Mouse (Mus musculus): ENCODE measurements around the gene Gal3st1. TPM values are rescaled to one million over a fixed set of nuclear protein-coding genes. Genes with fewer than 3 reads are reported as not detected.
"Not testable (repeated sequence)": the region's sequence is repeated elsewhere in the genome, so short reads cannot be mapped to it uniquely, and the experiment has no call there.

The Gal3st1 gene
- total and polyA plus RNA-seq, 3 experiments: not detected

GRCm38 (mm10) chr11:4001603-4002002 is 18.2 kb downstream of the Gal3st1 start:
- Histone ChIP-seq H3K9me3 (replicated peaks) (peaks cover 10% of the 10 kb centered on the region), H3K36me3 (replicated peaks) (no peaks in the 10 kb centered on the region), H3K4me3 (ENCODE audit: low read depth, low read length) (no peak overlapping the region), H3K27me3 (ENCODE audit: insufficient read depth, low read length) (peaks cover 17% of the 10 kb centered on the region), H3K4me1 (ENCODE audit: insufficient read depth, low read depth, low read length) (no peaks in the 10 kb centered on the region; the same call in 1 of the 2 replicates)
- ATAC-seq (ENCODE audit: extremely low read depth, insufficient number of reproducible peaks, low FRiP score, poor library complexity, severe bottlenecking) (no peak), DNase-seq (ENCODE audit: low spot score) (peak; percentile 52)
- TF ChIP-seq TAL1 (conservative IDR thresholded peaks at IDR 0.05; ENCODE audit: low read depth, low read length): no peak
- TF ChIP-seq CTCF (IDR thresholded peaks at IDR 0.05; ENCODE audit: low read depth, low read length): peak; percentile 81
- no peak for TF ChIP-seq GATA2 (IDR thresholded peaks at IDR 0.05; ENCODE audit: borderline replicate concordance, low read depth, low read length)
- TF ChIP-seq GATA1 (IDR thresholded peaks at IDR 0.05; ENCODE audit: borderline replicate concordance, low read length): no peak

DNA sequence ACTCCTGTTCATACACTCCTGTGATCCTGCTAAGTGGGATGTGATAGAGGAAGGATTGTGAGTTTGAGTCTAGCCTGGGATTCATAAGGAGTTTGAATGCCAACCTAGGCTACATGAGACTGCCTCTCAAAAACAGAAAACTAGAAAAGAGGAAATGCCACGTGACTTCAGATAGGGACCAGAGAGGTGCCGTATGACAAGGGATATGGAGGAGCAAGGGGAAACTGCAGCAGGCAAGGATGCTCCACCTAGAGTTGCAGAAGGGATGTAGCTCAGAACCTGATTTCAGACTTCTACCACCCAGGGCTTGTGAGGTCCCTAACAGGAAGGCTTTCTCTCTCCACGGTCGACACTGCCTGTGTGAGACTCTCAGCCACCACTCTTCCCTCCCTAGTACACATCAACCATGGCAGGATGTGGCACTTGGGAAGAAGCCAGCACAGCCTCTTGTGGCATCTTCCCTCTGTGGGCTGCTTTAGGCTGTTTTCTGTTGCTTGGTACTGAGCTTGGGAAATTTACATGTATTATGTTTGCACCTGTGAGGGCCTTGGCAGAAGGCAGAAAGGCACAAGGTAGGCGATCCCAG is 21.9 kb downstream of the Gal3st1 start:
- Histone ChIP-seq H3K4me3 (ENCODE audit: low read depth, low read length) (no peak overlapping the region), H3K36me3 (replicated peaks) (no peaks in the 10 kb centered on the region), H3K9me3 (replicated peaks) (no peaks in the 10 kb centered on the region), H3K27me3 (ENCODE audit: insufficient read depth, low read length) (peaks cover 9% of the 10 kb centered on the region), H3K4me1 (ENCODE audit: insufficient read depth, low read depth, low read length) (0 out of 2 replicates have a peak, but pooled peaks cover 3% of the 10 kb centered on the region)
- no peak for DNase-seq (ENCODE audit: low spot score)
- ATAC-seq (ENCODE audit: extremely low read depth, insufficient number of reproducible peaks, low FRiP score, poor library complexity, severe bottlenecking): no peak
- no peak for TF ChIP-seq POLR2AphosphoS5 (IDR thresholded peaks at IDR 0.05; ENCODE audit: insufficient replicate concordance, low read depth, low read length)
- TF ChIP-seq GATA1 (IDR thresholded peaks at IDR 0.05; ENCODE audit: borderline replicate concordance, low read length): no peak
- TF ChIP-seq TAL1 (conservative IDR thresholded peaks at IDR 0.05; ENCODE audit: low read depth, low read length): no peak
- no peak for TF ChIP-seq CTCF (IDR thresholded peaks at IDR 0.05; ENCODE audit: low read depth, low read length)
- no peak for TF ChIP-seq GATA2 (IDR thresholded peaks at IDR 0.05; ENCODE audit: borderline replicate concordance, low read depth, low read length)

DNA sequence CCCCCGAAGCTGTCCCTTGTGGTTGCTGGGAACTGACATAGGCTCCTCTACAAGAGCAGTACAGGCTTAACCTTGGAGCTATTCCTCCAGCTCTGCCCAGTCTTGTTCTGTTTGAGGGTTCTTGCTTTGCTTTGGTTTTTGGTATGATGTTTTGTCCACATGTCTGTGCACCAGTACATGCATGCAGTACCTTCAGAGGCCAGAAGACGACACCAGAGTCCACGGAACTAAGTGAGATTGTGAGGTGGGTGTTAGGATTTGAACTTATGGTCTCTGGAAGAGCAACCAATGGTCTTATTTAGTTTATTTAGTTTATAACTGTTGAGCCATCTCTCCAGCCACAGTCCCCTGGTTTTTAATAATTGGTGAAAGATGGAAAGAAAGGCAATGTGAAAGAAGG is 23.0 kb downstream of the Gal3st1 start:
- no peak for ATAC-seq (ENCODE audit: extremely low read depth, insufficient number of reproducible peaks, low FRiP score, poor library complexity, severe bottlenecking)
- Histone ChIP-seq H3K36me3 (replicated peaks) (no peaks in the 10 kb centered on the region), H3K4me1 (ENCODE audit: insufficient read depth, low read depth, low read length) (0 out of 2 replicates have a peak, but pooled peaks cover 3% of the 10 kb centered on the region), H3K27me3 (ENCODE audit: insufficient read depth, low read length) (peaks cover 10% of the 10 kb centered on the region), H3K9me3 (replicated peaks) (no peaks in the 10 kb centered on the region), H3K4me3 (ENCODE audit: low read depth, low read length) (no peak overlapping the region)
- TF ChIP-seq TAL1 (conservative IDR thresholded peaks at IDR 0.05; ENCODE audit: low read depth, low read length) (no peak), CTCF (IDR thresholded peaks at IDR 0.05; ENCODE audit: low read depth, low read length) (no peak), POLR2AphosphoS5 (IDR thresholded peaks at IDR 0.05; ENCODE audit: insufficient replicate concordance, low read depth, low read length) (no peak)
- DNase-seq (ENCODE audit: low spot score): no peak

DNA sequence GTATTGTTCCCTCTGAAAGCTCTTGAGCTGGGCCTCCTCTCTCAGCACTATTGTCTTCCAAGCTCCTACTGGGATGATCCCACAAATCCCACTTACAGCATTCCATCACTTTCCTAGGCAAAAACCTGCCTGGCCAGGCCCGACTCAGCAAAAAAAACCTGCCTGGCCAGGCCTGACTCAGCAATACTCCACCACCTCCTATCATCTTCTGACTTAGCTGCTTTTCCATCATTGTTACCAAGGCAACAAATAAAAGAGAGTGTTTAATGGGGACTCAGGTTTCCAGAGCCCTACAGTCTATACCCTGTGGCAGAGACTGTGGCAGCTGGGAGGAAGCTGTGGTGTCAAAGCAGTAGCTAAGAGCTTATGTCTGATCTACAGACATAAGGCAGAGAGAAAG is 29.2 kb downstream of the Gal3st1 start:
- Histone ChIP-seq H3K27me3 (ENCODE audit: insufficient read depth, low read length) (peaks cover 3% of the 10 kb centered on the region; the same call in 1 of the 2 replicates), H3K4me3 (ENCODE audit: low read depth, low read length) (no peak overlapping the region), H3K4me1 (ENCODE audit: insufficient read depth, low read depth, low read length) (no peaks in the 10 kb centered on the region), H3K9me3 (replicated peaks) (peaks cover 18% of the 10 kb centered on the region), H3K36me3 (replicated peaks) (no peaks in the 10 kb centered on the region)
- DNase-seq (ENCODE audit: low spot score) (no peak), ATAC-seq (ENCODE audit: extremely low read depth, insufficient number of reproducible peaks, low FRiP score, poor library complexity, severe bottlenecking) (no peak)
- no peak for TF ChIP-seq POLR2AphosphoS5 (IDR thresholded peaks at IDR 0.05; ENCODE audit: insufficient replicate concordance, low read depth, low read length)
- no peak for TF ChIP-seq CTCF (IDR thresholded peaks at IDR 0.05; ENCODE audit: low read depth, low read length)
- no peak for TF ChIP-seq GATA1 (IDR thresholded peaks at IDR 0.05; ENCODE audit: borderline replicate concordance, low read length)
- no peak for TF ChIP-seq GATA2 (IDR thresholded peaks at IDR 0.05; ENCODE audit: borderline replicate concordance, low read depth, low read length)
- no peak for TF ChIP-seq TAL1 (conservative IDR thresholded peaks at IDR 0.05; ENCODE audit: low read depth, low read length)

DNA sequence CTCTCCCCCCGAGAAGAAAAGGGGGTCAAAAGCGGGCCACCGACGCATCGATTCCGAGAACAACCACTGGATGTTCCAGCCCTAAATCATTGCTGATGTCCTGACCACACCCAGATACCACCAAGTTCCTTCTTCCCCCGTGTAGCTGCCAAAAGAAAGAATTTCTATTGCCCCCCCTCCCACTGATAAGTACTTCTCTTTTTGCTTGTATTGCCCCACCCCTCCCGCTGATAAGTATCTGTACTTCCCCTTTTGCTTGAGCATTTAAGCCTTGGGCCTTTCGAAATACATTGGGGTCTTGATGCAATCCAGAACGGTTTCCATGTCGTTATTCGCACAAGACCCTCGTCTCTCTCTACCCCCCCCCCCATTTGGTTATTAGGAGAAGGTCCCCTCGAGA is 32.4 kb downstream of the Gal3st1 start:
- H3K27me3 ChIP-seq (ENCODE audit: insufficient read depth, low read length); H3K4me3 ChIP-seq (ENCODE audit: low read depth, low read length); DNase-seq (ENCODE audit: low spot score); H3K36me3 ChIP-seq (replicated peaks); ATAC-seq (ENCODE audit: extremely low read depth, insufficient number of reproducible peaks, low FRiP score, poor library complexity, severe bottlenecking); H3K4me1 ChIP-seq (ENCODE audit: insufficient read depth, low read depth, low read length): not testable (repeated sequence)
- peaks cover 18% of the 10 kb centered on the region for H3K9me3 ChIP-seq (replicated peaks)

DNA sequence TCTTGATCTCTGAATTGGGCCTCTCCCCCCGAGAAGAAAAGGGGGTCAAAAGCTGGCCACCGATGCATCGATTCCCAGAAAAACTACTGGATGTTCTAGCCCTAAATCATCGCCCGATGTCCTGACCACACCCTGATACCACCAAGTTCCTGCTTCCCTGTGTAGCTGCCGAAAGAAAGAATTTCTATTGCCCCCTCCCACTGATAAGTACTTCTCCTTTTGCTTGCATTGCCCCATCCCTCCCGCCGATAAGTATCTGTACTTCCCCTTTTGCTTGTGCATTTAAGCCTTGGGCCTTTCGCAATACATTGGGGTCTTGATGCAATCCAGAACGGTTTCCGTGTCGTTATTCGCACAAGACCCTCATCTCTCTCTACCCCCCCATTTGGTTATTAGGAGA is 38.7 kb downstream of the Gal3st1 start:
- H3K4me3 ChIP-seq (ENCODE audit: low read depth, low read length); ATAC-seq (ENCODE audit: extremely low read depth, insufficient number of reproducible peaks, low FRiP score, poor library complexity, severe bottlenecking); H3K36me3 ChIP-seq (replicated peaks): not testable (repeated sequence)

GRCm38 (mm10) chr11:4023321-4023720 is 39.9 kb downstream of the Gal3st1 start:
- H3K9me3 ChIP-seq (replicated peaks): peaks cover 11% of the 10 kb centered on the region
- ATAC-seq (ENCODE audit: extremely low read depth, insufficient number of reproducible peaks, low FRiP score, poor library complexity, severe bottlenecking): no peak
- H3K4me3 ChIP-seq (ENCODE audit: low read depth, low read length): no peak overlapping the region
- H3K27me3 ChIP-seq (ENCODE audit: insufficient read depth, low read length): peaks cover 11% of the 10 kb centered on the region
- TF ChIP-seq CTCF (IDR thresholded peaks at IDR 0.05; ENCODE audit: low read depth, low read length) (no peak), GATA1 (IDR thresholded peaks at IDR 0.05; ENCODE audit: borderline replicate concordance, low read length) (no peak), POLR2AphosphoS5 (IDR thresholded peaks at IDR 0.05; ENCODE audit: insufficient replicate concordance, low read depth, low read length) (no peak), TAL1 (conservative IDR thresholded peaks at IDR 0.05; ENCODE audit: low read depth, low read length) (no peak), GATA2 (IDR thresholded peaks at IDR 0.05; ENCODE audit: borderline replicate concordance, low read depth, low read length) (no peak)
- H3K36me3 ChIP-seq (replicated peaks): no peaks in the 10 kb centered on the region
- DNase-seq (ENCODE audit: low spot score): no peak
- no peaks in the 10 kb centered on the region for H3K4me1 ChIP-seq (ENCODE audit: insufficient read depth, low read depth, low read length)

More for the DNA sequence above, 38.7 kb downstream of the Gal3st1 start:
- not testable (repeated sequence) for H3K4me1 ChIP-seq (ENCODE audit: insufficient read depth, low read depth, low read length); DNase-seq (ENCODE audit: low spot score)
- Histone ChIP-seq H3K27me3 (ENCODE audit: insufficient read depth, low read length) (peaks cover 11% of the 10 kb centered on the region), H3K9me3 (replicated peaks) (peaks cover 12% of the 10 kb centered on the region)

Data from G1E (cell line).